Mouse (Mus musculus) megakaryocyte-erythroid progenitor cell, adult 5 weeks (primary cell): ENCODE data around the gene Hsd17b3. TPM values are rescaled to one million over a fixed set of nuclear protein-coding genes. Genes with fewer than 3 reads are reported as not detected.

Source experiments
- polyA plus RNA-seq: library from polyadenylated mRNA; stranded (reverse); fragments of >175 nt; gene quantifications from 2 replicates; pipeline ENCODE4 v1.2.3, GENCODE M21; 2012

Gene Hsd17b3
- not detected in 2 replicates for polyA plus RNA-seq

DNA sequence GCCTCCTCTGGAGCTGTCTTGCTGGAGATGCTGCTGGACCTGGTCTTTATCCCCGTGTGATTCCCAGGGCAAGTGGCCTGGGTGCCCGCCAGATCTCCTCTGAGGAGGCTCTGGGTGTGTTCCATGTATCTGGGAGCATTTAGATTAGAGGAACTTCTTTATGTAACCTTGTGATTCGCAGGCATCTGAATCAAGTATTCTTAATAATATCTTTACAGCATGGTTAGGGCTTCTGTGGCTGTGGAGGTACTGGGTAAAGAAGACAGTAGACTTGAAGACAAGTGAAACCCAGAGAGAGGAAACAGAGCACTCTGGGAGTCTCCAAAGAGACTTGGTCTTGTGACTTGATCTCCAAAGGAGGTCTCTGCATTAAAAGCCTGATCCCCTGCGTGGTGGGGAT lies at the start of gene Hsd17b3:
TSS of gene Hsd17b3 (minus strand) at position 101 of the 400 bp plus-strand sequence.

DNA sequence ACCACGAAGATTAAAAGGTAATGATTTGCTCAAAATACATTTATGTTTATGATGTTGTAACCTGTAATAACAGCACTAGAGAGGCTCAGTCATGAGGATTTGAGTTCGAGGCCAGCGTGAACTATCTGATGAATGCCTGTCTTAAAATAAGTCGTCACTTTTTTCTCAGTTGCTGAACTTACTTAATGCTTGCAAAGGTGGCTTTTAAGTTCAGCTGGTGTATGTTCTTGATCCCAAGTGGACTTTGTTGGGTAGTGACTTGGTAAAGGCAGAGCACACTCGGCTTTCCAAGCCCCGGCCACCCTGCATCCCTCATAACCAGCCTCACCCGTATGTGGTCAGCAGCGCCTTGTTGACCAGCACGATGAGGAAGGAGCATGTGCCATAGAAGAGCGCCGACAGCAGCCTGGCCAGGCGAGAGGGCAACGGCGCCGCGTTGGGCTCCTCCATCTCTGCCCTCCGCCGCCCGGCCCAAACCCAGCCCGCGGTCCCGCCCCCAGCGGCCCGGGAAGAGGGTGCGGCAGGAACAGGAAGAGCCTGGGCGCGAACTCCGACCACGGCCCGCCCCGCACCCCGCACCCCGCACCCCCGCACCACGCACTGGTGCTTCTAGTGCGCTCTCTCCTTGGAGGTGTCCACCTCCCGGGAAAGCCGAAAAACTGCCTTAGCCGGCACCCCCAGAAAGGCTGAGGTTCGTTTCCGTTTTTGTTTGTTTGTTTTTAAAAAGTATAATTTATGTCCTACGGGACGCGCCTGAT lies 40.0 kb upstream of the Hsd17b3 start, which contains the start of gene Slc35d2:
TSS of gene Slc35d2 (minus strand) at position 511 of the 758 bp plus-strand sequence.

Other genes starting within 250 kb of the Hsd17b3 start
- 4.5 and 4.9 TPM in 2 replicates for gene Slc35d2, start 40.1 kb upstream of the Hsd17b3 start, polyA plus RNA-seq
- gene Zfp367, start 64.0 kb upstream of the Hsd17b3 start, polyA plus RNA-seq, result 11.4 and 17.6 TPM in 2 replicates
- 10.6 and 11.8 TPM in 2 replicates for gene Habp4, start 72.6 kb upstream of the Hsd17b3 start, polyA plus RNA-seq
- 0.29 and 0.34 TPM in 2 replicates for gene Cdc14b, start 186.1 kb upstream of the Hsd17b3 start, polyA plus RNA-seq
- gene Aaed1, start 223.5 kb upstream of the Hsd17b3 start, polyA plus RNA-seq, result 2.2 and 3.0 TPM in 2 replicates